Mouse (Mus musculus): ENCODE results near the gene Fgfr2.

The Fgfr2 gene

DNA sequence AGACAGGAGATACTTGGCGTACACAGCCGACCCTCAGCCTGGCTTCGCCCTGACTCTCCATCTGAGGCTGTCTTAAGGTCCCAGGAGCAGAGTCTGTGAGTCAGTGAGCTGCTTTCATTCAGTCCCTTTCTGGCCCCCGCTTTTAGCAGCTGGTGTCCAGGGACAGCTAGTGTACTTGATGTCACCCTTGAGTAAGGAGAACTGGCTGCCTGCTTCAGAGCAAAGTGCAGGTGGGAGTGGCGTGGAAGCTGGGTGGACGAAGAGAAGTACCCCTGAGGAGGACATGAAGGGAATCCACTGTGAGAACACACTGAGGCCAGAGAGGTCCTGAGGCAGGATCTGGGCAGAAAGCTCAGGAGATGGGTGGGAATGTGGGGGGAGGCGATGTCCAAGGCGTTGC, 2184.3 kb downstream of the Fgfr2 start:
- DNase-seq (ENCODE audit: low spot score) = no peak

DNA sequence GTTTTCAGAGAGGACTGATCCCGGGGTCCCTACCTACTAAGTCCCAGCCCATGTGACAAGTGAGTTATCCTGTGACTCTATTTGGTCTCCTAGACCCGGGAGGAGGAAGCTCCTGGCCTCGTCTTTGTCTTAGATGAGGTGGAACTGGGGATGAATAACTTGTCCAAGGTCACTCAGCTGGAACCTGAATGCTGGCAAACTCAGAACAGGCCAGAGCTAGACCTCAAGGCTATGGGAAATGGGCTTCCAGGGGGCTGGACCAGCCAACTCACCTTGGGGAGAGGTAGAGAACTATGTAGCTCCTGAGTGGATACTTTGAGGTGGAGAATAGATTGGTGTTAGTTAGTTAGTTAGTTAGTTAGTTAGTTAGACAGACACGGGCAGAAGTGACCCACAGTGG, 2185.1 kb downstream of the Fgfr2 start:
- no peak for DNase-seq (ENCODE audit: low spot score)

DNA sequence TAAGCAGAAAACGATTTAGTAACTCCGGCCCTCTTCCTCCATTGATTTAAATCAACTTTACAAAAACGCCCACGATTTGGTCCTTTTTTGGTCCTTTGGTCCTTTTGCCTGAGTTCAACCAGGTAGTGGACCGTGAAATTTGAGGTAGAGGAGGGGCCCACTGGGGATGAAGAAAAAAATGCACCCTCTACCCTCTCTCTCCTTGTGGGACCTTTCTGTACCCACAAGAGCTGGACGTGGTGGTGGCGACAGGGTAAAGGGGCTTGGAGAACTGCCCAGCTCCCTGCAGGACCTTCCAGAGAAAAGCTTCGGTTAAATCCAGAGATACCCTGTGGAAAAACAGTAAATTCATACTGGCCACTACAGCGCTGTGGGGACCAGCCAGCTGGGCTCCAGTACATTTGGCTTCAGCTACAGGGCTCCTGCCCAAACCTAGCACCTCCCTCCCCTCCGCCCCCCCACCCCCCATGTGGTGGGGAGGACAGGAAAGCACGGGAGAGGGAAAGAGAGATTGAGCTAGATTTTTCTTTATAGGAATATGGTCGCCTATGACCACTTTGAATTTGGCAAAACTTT, 2185.8 kb downstream of the Fgfr2 start:
- DNase-seq (ENCODE audit: low spot score) = no peak

DNA sequence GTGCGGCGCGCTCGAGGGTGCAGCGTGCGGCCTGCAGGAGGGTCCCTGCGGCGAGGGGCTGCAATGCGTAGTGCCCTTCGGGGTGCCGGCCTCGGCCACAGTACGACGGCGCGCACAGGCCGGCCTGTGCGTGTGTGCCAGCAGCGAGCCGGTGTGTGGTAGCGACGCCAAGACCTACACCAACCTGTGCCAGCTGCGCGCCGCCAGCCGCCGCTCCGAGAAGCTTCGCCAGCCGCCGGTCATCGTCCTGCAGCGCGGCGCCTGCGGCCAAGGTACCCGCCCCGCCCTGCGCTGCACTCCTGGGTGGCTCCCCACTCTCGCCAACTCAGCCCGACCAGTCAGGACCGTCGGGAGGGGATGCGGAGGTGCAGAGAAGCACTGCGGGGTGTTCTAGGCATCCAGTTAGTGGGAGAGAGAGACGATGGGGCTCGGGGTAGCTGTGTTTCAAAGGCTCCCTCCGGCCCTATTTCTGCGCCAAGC, 2186.6 kb downstream of the Fgfr2 start:
- no peak for DNase-seq (ENCODE audit: low spot score)

DNA sequence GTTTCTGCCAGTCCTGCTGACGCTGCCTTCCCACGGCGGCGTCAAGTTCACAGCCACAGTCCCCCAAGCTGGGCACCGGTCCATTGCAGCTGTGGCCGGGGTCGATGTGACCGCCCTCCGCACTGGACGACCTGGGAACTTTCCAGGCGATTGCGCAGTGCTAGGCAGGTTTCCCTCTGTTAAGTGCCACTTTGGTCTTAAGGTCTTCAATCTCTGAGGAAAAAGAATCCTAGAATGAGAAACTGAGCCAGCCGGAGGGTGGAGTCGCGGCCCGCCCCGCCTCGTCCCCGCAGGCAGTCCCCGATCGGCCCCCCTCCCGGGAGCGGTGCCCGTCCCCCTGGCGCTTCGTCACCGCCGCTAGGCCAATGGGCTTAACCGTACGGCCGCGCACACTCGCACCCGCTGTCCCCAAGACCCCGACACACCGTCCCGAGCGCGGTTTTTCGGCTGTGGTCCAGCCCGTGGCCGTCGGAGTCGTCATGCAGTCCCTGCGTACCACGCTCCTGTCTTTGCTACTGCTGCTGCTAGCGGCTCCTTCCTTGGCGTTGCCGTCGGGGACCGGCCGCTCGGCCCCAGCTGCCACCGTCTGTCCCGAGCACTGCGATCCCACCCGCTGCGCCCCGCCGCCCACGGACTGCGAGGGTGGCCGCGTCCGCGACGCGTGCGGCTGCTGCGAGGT, 2187.2 kb downstream of the Fgfr2 start, which contains the start of gene Htra1:
TSS of gene Htra1 (plus strand) at position 319 of the 679 bp plus-strand sequence.
- peak; percentile 86 for DNase-seq (ENCODE audit: low spot score)

DNA sequence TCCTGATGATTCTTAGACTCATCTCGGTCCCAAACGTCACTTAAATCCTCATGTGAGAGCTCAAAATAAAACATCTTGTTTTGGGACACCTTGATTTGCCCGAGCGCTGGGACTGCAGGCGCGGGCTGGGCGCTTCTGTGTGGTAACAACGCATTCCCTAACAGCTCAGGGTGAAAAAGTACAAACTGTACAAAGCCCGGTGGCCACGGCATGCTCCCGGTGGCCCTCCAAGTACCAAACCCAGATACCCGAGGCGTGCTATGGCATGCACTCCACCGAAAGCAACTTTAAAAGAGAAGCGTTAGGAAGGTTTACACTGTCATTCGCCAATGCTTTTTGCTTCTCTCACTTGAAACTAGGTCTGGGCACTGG, 2187.7 kb downstream of the Fgfr2 start:
- no peak for DNase-seq (ENCODE audit: low spot score)

DNA sequence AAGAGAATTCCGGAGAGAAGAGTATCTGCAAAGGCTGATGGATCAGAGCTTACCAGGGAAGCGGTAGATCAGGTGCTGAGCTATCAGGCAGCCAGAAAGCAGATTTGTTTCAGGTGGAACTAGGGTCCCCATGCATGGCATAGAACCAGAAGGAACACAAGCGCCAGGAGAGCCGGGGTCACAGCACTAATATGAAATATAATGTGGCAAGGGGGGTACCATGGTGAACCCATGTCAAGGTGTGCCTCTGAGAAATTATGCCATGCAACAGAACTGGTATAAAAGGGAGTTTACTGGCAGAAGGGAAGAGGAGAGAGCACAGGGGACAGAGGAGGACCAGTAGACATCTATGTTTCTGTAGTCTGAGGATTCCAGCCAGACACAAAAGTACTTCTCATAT, 2188.5 kb downstream of the Fgfr2 start:
- no peak for DNase-seq (ENCODE audit: low spot score)

DNA sequence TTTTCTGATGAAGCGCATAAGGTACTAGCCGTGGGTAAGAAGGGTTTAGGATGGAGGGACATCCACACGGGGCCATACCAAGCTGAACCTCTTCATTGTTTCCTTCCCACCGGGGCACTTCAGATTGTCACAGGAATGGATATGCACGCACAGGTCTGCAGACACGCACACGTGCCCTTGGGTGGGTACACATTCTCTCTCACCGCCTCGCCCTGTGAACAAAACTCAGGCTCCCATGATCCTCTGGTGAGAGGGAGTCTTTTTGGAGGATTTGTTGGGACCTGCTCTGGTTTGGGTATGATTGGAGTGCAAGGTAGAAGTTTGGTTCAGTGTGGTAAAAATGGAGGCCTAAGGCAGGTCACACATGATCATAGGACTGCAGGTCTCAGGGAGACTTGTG, 2190.2 kb downstream of the Fgfr2 start:
- no peak for DNase-seq (ENCODE audit: low spot score)

DNA sequence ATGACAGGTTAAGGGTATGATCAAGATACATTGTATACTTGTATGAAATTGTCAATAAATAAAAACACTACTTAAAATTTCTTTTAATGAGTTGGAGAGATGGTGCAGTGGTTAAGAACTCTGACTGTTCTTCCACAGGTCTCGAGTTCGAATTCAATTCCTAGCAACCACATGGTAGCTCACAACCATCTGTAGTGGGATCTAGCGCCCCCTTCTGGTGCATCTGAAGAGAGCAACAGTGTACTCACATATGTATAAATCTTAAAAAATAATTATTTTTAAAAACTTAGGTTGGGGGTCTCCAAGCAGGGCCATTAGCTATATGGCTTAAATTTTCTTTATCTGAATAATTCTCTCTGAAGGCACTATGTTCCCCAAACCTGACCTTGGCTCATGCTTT, 2192.7 kb downstream of the Fgfr2 start:
- no peak for DNase-seq (ENCODE audit: low spot score)

DNA sequence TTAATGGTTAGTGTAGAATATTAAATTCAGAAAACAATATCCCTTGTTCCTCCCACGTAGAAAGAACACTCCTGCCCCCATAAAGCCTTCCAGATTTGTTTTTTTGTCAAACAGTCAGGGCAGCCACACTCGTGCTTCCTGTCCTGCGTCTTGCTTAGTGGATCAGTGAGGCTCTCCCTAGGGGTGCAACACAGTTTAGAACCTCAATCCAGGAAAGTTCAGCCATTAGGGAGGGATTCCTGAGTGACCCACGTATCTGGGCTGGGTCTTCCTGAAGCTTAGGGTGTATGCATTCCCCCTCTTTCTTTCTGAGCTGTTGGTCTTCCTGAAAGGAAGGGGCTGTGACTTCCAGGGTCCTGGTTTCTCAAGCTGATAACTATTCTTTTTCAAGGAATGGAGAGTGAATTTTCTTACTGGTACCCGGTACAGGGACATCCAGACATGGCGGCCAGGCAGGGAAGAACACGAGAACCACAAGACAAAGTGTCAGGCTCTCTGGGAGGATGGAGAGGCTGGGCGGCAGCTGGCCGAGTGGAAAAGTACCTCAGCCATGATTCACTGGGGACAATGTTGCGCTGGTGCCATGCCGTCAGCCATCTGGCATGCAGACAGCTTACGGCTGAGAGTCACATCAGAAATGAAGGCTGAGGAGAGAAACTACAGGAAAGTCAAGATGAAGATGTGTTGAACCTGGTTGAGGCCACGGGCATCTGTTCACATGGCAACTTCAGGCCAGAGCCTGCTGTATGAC, 2200.0 kb downstream of the Fgfr2 start:
- peak; percentile 49 for DNase-seq (ENCODE audit: low spot score)

DNA sequence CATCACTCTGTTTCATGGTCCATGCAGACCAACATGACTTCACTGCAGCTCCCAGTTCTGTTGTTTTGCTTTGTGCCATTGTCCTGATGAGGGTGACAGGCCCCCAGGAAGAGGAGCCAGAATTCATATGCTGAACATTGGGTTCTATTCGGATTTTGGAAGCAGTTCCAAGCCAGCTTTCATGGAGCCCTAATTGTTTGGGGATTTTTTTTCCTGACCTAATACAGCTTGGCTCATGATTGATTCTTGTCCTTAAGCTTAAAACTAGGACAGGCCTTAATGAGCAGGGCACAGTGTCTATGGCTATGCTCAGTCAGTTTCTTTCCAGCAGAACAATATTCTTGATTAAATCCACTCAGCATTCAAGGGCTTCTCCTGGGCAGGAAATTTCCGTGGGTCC, 2204.9 kb downstream of the Fgfr2 start:
- DNase-seq (ENCODE audit: low spot score) = peak; percentile 61

DNA sequence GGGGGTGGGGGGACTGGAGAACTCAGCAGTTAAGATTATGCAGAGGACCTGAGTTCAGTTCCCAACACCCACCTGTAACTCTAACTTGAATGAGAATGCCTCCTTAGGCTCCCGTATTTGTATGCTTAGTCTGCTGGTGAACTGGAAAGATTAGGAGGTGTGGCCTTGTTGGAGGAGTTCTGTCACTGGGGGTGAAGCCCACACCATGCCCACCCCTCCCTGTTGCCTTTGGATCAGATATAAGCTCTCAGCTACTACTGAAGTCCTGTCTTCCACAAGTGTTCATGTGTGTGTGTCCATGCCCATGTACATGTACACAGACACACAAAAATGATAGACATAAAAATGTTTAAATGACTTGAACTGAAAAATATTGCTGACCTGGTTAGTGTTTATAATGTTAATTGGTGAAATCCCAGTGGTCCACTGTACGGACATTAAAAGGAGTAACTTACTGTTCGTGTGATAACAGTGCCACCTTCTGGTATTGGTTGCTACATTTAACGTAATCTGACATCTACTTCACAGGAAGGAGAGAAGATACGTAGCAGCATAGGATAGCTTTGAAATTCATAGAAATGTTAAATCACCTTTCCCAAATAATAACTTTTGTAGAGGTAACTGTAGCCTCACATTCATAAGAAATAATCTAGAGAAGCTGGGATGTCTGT, 2208.3 kb downstream of the Fgfr2 start:
- DNase-seq (ENCODE audit: low spot score) = peak; percentile 72

DNA sequence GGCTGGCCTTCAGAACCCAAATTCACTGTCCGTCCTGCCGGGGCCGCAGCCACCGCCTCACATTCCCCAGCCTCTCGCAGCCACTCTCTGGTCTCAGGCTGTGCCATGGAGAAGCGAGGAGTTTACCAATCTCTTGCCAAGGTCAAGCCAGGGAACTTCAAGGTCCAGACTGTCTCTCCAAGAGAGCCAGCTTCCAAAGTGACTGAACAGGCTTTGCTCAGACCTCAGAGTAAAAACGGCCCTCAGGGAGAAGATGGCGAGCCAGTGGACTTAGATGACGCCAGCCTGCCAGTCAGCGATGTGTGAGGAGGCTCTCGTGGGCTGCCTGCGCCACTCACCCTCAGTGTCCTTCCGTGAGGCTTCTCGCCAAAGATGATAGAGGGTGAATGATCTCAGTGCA, 2212.3 kb downstream of the Fgfr2 start:
- no peak for DNase-seq (ENCODE audit: low spot score)

DNA sequence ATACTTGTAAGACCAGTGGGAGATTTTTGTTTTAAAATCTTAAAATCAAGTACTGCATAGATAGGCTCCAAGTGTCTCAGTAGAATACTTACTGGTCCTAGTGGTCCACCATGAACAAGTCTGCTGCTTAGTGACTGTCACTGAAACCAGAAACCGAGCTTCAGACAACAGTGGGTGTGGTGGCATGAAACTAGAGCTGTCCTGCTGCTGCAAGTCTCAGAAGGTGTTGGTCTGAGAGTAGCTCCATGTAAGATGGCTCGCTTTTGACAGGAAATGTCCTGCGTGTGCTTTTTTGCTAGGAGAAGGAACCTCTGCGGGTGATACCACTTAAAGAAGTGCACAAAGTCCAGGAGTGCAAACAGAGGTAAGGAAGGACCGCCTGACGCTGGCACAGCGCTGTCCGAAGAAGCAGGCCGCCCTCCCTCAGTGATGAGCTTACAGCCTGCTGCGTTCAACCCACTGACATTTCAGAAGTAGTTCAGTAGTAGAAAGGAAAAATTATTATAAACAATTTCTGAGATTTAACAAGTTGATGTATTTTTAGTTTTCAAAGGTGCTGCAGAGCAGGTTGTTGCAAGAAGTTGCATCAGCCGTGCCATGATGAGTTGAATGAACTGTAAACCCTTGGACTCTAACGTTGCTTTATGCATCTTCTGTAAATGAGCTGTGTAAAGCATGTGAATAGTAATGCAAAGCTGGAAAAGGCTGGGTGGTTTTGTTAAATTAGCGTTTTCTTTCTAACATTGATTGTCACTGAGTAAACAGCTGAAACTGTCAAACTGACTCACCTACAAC, 2218.4 kb downstream of the Fgfr2 start:
- no peak for DNase-seq (ENCODE audit: low spot score)

DNA sequence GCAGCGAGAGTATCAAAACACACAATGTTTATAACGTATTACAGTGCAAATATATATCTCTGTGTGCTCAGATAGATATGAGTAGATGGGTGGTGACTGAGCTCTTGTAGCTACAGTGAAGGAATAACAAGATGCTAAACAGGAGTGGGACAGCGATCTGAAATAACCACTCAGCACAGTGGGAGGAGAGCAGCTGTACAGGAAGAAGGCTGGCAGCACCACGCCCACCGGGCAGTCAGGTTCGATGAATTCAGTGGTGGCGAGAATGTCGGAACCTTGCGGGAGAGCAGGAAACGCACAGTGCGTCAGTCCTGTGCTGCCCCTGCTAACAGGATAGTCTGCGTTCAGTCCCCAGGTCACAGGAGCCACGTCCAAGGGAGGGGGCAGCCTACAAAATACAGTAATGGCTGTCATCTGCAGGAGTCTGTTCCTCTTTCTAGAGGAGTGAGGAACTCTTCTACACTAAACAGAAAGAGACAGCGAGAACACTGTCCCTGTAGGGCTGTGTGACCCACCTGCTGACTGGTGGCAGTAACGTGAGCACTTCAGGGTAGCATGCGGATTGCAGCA, 2219.6 kb downstream of the Fgfr2 start:
- no peak for DNase-seq (ENCODE audit: low spot score)

DNA sequence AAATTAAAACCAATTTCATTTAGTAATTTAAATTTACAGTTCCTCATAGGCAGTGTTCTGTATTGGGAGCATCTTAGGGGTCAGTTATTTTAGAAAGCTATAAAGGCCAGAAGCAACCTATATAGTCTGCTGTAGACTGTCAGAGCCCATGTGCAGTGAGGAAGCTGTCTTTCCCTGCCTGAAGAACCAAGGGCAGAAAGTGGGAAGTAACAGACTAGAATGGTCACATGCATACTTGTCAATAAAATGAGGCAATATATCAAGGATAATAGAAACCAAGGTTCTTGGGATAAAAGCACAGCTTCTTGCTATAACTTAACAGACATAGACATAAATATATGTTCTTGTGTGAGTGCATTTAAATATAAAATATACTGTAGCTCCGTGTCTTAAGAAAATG, 2220.2 kb downstream of the Fgfr2 start:
- no peak for DNase-seq (ENCODE audit: low spot score)

DNA sequence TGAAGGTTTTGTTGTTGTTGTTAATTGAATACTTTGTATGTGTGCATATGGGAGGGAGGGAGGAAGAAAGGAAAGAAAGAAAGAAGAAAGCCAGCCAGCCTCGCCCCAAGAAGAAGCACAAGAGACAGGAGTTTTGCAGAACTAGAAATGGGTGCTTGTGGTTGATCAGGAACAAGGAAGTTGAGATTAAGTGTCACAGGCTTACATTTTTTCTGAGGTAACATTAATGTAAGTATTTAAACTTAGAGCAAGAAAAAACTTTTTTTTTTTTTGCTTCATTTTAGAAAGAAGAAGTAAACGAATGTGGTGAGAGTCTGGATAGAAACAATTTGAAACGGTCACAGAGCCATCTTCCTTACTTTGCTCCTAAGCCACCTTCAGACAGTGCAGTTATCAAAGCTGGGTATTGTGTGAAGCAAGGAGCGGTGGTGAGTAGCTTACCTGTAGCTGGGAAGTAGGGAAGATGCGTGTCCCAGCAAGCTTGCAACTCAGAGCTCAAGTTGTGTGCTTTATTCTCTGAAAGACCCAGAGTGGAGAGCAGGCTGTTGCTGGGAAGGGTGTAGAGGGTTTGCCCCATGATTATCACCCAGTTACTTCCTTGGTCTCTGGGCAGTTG, 2222.8 kb downstream of the Fgfr2 start:
- DNase-seq (ENCODE audit: low spot score) = no peak

DNA sequence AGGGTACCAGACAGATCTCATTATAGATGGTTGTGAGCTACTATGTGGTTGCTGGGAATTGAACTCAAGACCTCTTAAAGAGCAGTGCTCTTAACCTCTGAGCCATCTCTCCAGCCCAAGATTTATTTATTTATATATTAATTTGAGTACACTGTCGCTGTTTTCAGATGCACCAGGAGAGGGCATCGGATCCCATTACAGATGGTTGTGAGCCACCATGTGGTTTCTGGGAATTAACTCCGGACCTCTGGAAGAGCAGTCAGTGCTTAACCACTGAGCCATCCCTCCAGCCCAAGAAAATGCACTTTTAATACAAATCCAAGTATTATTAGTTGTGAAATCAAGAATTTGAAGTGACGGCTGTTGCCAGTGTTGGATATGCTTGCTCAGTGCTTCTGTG, 2224.8 kb downstream of the Fgfr2 start:
- no peak for DNase-seq (ENCODE audit: low spot score)

DNA sequence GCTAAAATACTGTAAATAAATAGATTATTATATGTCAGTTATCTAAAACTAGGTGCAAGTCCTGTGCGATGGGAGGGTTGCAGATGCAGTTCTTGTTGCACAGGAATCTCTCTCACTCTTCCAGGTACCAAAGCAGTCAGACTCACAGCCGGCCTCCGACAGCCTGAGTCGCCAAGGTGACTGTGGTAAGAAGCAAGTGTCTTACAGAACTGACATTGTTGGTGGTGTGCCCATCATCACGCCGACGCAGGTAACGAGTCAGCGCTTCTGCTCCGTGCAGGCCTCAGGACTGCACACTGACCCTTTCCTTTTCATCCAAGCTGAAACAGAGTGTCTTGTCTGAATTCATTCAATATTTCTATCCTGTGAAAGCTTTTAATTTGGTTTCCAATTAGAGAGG, 2225.9 kb downstream of the Fgfr2 start:
- DNase-seq (ENCODE audit: low spot score) = no peak

DNA sequence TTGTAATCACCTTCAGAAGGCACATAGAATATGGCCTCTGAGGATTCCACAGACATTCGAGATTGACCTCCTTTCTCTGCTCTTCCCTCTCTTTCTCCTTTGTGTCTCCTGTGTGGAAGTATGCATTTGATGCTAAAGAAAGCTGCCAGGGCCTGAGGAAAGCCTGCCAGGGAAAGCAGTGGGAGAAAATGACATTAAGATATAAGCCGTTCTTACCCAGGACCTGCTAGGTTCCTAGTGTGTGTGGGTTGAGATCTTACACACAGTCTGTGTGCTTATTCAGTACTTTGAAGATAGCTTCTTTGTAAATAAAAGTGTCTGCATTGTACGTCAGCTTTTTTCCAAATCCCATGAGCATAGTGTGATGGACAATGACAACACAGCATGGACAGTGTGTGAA, 2227.1 kb downstream of the Fgfr2 start:
- no peak for DNase-seq (ENCODE audit: low spot score)

DNA sequence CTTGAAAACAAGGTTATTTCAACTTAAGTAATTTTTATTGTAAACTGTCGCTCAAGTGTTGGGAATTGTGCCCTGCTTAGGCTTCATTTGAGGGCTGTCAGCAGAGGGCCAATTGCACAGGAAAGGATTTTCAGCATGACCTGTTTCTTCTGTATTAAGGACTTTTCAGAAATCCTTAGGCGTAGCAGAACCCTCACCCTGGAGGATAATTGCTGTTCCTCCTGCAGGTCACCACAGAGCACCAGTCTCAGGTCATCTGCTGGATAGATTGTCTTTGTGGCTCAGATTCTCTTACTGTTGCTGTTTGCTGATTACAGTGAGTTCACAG, 2227.6 kb downstream of the Fgfr2 start:
- DNase-seq (ENCODE audit: low spot score) = no peak

Measured in layer of hippocampus, adult 11-12 months (tissue).